Mouse (Mus musculus) hindbrain, embryonic 13.5 days (tissue): ENCODE results near the gene Nap1l2. TPM values are rescaled to one million over a fixed set of nuclear protein-coding genes. Genes with fewer than 3 reads are reported as not detected.
A peak's percentile ranks its signal among the peaks of the same experiment; 100 is the strongest.
"Not testable (repeated sequence)": the region's sequence is repeated elsewhere in the genome, so short reads cannot be mapped to it uniquely, and the experiment has no call there.

Experiments used
- ATAC-seq: fragments of 200-750 bp; cut with Nextera tagmentation; 2 replicates; pipeline ENCODE4 v1.8.0; 2017; ENCODE audit warnings: moderate TSS enrichment; ENCODE audit not compliant: low FRiP score
- H3K27ac ChIP-seq: fragments of 300-500 bp; sonication (generic); 2 replicates; pipeline ENCODE4 v1.5.1; 2015; ENCODE audit warnings: inconsistent platforms, mild to moderate bottlenecking, moderate library complexity
- H3K27me3 ChIP-seq: fragments of 300-500 bp; sonication (generic); 2 replicates; pipeline ENCODE4 v1.6.1; 2015; ENCODE audit warnings: mild to moderate bottlenecking, inconsistent platforms
- H3K36me3 ChIP-seq: fragments of 300-500 bp; sonication (generic); 2 replicates; pipeline ENCODE4 v1.6.1; 2015; ENCODE audit warnings: mild to moderate bottlenecking, inconsistent platforms
- H3K4me1 ChIP-seq: fragments of 300-500 bp; sonication (generic); replicated peaks from 2 replicates; pipeline ENCODE4 v1.6.1; 2015; ENCODE audit warnings: inconsistent platforms
- H3K4me2 ChIP-seq: fragments of 300-500 bp; sonication (generic); 2 replicates; pipeline ENCODE4 v1.6.1; 2015; ENCODE audit warnings: inconsistent platforms, mild to moderate bottlenecking, moderate library complexity
- H3K4me3 ChIP-seq: fragments of 300-500 bp; sonication (generic); 2 replicates; pipeline ENCODE4 v1.5.1; 2015; ENCODE audit warnings: mild to moderate bottlenecking, inconsistent platforms
- H3K9ac ChIP-seq: fragments of 300-500 bp; sonication (generic); 2 replicates; pipeline ENCODE4 v1.6.1; 2015; ENCODE audit warnings: mild to moderate bottlenecking, inconsistent platforms
- H3K9me3 ChIP-seq: fragments of 300-500 bp; sonication (generic); 2 replicates; pipeline ENCODE4 v1.6.1; 2016; ENCODE audit warnings: inconsistent platforms
- WGBS: fragments of 180-500 bp; shearing (Covaris S2); methylation state at CpG from one replicate; pipeline ENCODE4 v1.1.7; 2015; 5-methylcytosine and 5-hydroxymethylcytosine counted together
- polyA plus RNA-seq: library from polyadenylated mRNA; unstranded; fragments of >200 nt; fragmentation: Nextera tagmentation; extraction: Ambion mirVana; gene quantifications from 2 replicates; pipeline ENCODE4 v1.2.1, GENCODE M21; 2015

Gene Nap1l2
- polyA plus RNA-seq: 78.5 and 82.4 TPM in 2 replicates

GRCm38 (mm10) chrX:103186431-103186786 is at the start of gene Nap1l2:
Gene Nap1l2, minus strand, starts transcription at chrX:103186640.
- Histone ChIP-seq H3K9ac (peak within 1 kb of the TSS; percentile 74), H3K4me3 (peak within 1 kb of the TSS; percentile 54), H3K27me3 (peaks cover 42% of the 10 kb centered on the region), H3K4me2 (peak within 1 kb of the TSS; percentile 53), H3K9me3 (no peaks in the 10 kb centered on the region), H3K36me3 (no peaks in the 10 kb centered on the region), H3K27ac (peak within 1 kb of the TSS; percentile 93), H3K4me1 (no peaks in the 10 kb centered on the region)
- ATAC-seq: peak; percentile 96
- WGBS: 13% methylated on average over 12 of the region's 13 CpGs

GRCm38 (mm10) chrX:103215251-103215650 is 28.8 kb upstream of the Nap1l2 start:
- no peak for ATAC-seq
- Histone ChIP-seq H3K27me3 (peaks cover 46% of the 10 kb centered on the region), H3K36me3 (no peaks in the 10 kb centered on the region), H3K4me2 (no peak overlapping the region), H3K4me3 (no peak overlapping the region), H3K27ac (no peak overlapping the region), H3K9me3 (no peaks in the 10 kb centered on the region), H3K4me1 (no peaks in the 10 kb centered on the region), H3K9ac (no peak overlapping the region)
- 90% methylated on average over 4 of the region's 4 CpGs for WGBS

- Histone ChIP-seq H3K9ac (peak overlapping the region; percentile 74; the same call in 1 of the 2 replicates), H3K9me3 (no peaks in the 10 kb centered on the region), H3K27me3 (peaks cover 38% of the 10 kb centered on the region), H3K36me3 (no peaks in the 10 kb centered on the region), H3K4me1 (no peaks in the 10 kb centered on the region), H3K4me2 (peak overlapping the region; percentile 53), H3K27ac (peak overlapping the region; percentile 93), H3K4me3 (peak overlapping the region; percentile 54)
- peak; percentile 57 for ATAC-seq
- WGBS: 29% methylated on average over 1 of the region's 1 CpGs
Measured at GRCm38 (mm10) chrX:103186829-103187228, 389 bp upstream of the Nap1l2 start.

- peak overlapping the region; percentile 93 for H3K27ac ChIP-seq
- peak overlapping the region; percentile 54 for H3K4me3 ChIP-seq
- peak; percentile 61 for ATAC-seq
- H3K27me3 ChIP-seq: peaks cover 44% of the 10 kb centered on the region
- peak overlapping the region; percentile 74 for H3K9ac ChIP-seq
- H3K4me2 ChIP-seq: peak overlapping the region; percentile 53
- no peaks in the 10 kb centered on the region for H3K4me1 ChIP-seq
- 17% methylated on average over 20 of the region's 20 CpGs for WGBS
- no peaks in the 10 kb centered on the region for H3K9me3 ChIP-seq
- no peaks in the 10 kb centered on the region for H3K36me3 ChIP-seq
Measured at GRCm38 (mm10) chrX:103185781-103186430, 534 bp downstream of the Nap1l2 start.

- no peaks in the 10 kb centered on the region for H3K4me1 ChIP-seq
- H3K27me3 ChIP-seq: peaks cover 40% of the 10 kb centered on the region; the same call in 1 of the 2 replicates
- no peak overlapping the region for H3K27ac ChIP-seq
- H3K4me3 ChIP-seq: peak overlapping the region; percentile 13
- no peaks in the 10 kb centered on the region for H3K36me3 ChIP-seq
- peak overlapping the region; percentile 43 for H3K4me2 ChIP-seq
- no peaks in the 10 kb centered on the region for H3K9me3 ChIP-seq
- H3K9ac ChIP-seq: no peak overlapping the region
- ATAC-seq: no peak
Measured at GRCm38 (mm10) chrX:103183536-103183935, 2.9 kb downstream of the Nap1l2 start.

- H3K9me3 ChIP-seq: no peaks in the 10 kb centered on the region
- ATAC-seq: no peak
Measured at GRCm38 (mm10) chrX:103179771-103180558, 6.5 kb downstream of the Nap1l2 start.

GRCm38 (mm10) chrX:103164948-103165605 is 21.4 kb downstream of the Nap1l2 start:
- peak; percentile 86 for ATAC-seq
- H3K4me2 ChIP-seq: peak overlapping the region; percentile 40
- not testable (repeated sequence) for H3K27ac ChIP-seq, H3K36me3 ChIP-seq, H3K4me1 ChIP-seq, H3K9ac ChIP-seq, H3K9me3 ChIP-seq
- H3K4me3 ChIP-seq: peak overlapping the region; percentile 34
- H3K27me3 ChIP-seq: peaks cover 17% of the 10 kb centered on the region; the same call in 1 of the 2 replicates
- WGBS: 33% methylated on average over 23 of the region's 83 CpGs

More at GRCm38 (mm10) chrX:103179771-103180558, 6.5 kb downstream of the Nap1l2 start:
- Histone ChIP-seq H3K4me2 (no peak overlapping the region), H3K4me3 (no peak overlapping the region), H3K27me3 (peaks cover 31% of the 10 kb centered on the region; the same call in 1 of the 2 replicates), H3K9ac (no peak overlapping the region), H3K27ac (no peak overlapping the region), H3K4me1 (no peaks in the 10 kb centered on the region), H3K36me3 (no peaks in the 10 kb centered on the region)
- WGBS: 81% methylated on average over 4 of the region's 4 CpGs

GRCm38 (mm10) chrX:103156134-103156533 is 30.3 kb downstream of the Nap1l2 start:
- Histone ChIP-seq H3K9ac (no peak overlapping the region), H3K4me2 (no peak overlapping the region), H3K36me3 (no peaks in the 10 kb centered on the region), H3K27me3 (peaks cover 55% of the 10 kb centered on the region), H3K4me3 (no peak overlapping the region), H3K9me3 (no peaks in the 10 kb centered on the region), H3K27ac (no peak overlapping the region), H3K4me1 (no peaks in the 10 kb centered on the region)
- WGBS: 57% methylated on average over 1 of the region's 1 CpGs
- ATAC-seq: no peak

GRCm38 (mm10) chrX:103138549-103138948 is 47.9 kb downstream of the Nap1l2 start:
- no peak overlapping the region for H3K4me3 ChIP-seq
- no peak overlapping the region for H3K4me2 ChIP-seq
- no peak overlapping the region for H3K27ac ChIP-seq
- 74% methylated on average over 3 of the region's 3 CpGs for WGBS
- no peak for ATAC-seq
- H3K9ac ChIP-seq: no peak overlapping the region
- no peaks in the 10 kb centered on the region for H3K36me3 ChIP-seq
- peaks cover 11% of the 10 kb centered on the region; the same call in 1 of the 2 replicates for H3K27me3 ChIP-seq
- H3K9me3 ChIP-seq: no peaks in the 10 kb centered on the region
- no peaks in the 10 kb centered on the region for H3K4me1 ChIP-seq

Other genes with a start within 250 kb of the Nap1l2 start
- gene Cdx4, start 134.8 kb upstream of the Nap1l2 start, polyA plus RNA-seq: not detected in 2 replicates
- 8.8 and 9.4 TPM in 2 replicates for gene Chic1, start 169.8 kb upstream of the Nap1l2 start, polyA plus RNA-seq
- 0.43 TPM in 1 of 2 replicates, not detected in the other for gene Tsx, start 227.8 kb upstream of the Nap1l2 start, polyA plus RNA-seq
- not detected in 2 replicates for gene Gm26992, start 235.4 kb upstream of the Nap1l2 start, polyA plus RNA-seq